Mouse (Mus musculus): ENCODE data around the gene Insm2.

The Insm2 gene

GRCm38 (mm10) chr12:55604411-55604810 is 5.2 kb downstream of the Insm2 start:
- no peak for DNase-seq (ENCODE audit: low read depth, low spot score)

GRCm38 (mm10) chr12:55607902-55608301 is 8.7 kb downstream of the Insm2 start:
- no peak for DNase-seq (ENCODE audit: low read depth, low spot score)

- no peak for DNase-seq (ENCODE audit: low read depth, low spot score)
Measured at GRCm38 (mm10) chr12:55610812-55611211, 11.6 kb downstream of the Insm2 start.

- no peak for DNase-seq (ENCODE audit: low read depth, low spot score)
Measured at GRCm38 (mm10) chr12:55620321-55620720, 21.1 kb downstream of the Insm2 start.

- DNase-seq (ENCODE audit: low read depth, low spot score), result no peak
Measured at GRCm38 (mm10) chr12:55622615-55623245, 23.5 kb downstream of the Insm2 start.

- no peak for DNase-seq (ENCODE audit: low read depth, low spot score)
Measured at GRCm38 (mm10) chr12:55623254-55623653, 24.0 kb downstream of the Insm2 start.

- no peak for DNase-seq (ENCODE audit: low read depth, low spot score)
Measured at GRCm38 (mm10) chr12:55626711-55627110, 27.5 kb downstream of the Insm2 start.

- no peak for DNase-seq (ENCODE audit: low read depth, low spot score)
Measured at GRCm38 (mm10) chr12:55648011-55648525, 48.8 kb downstream of the Insm2 start.
